Mouse (Mus musculus) MEL (cell line): ENCODE results near the gene Meaf6.

Source experiments
- CTCF ChIP-seq, 3 experiments: IDR thresholded peaks in 2 of 3; conservative IDR thresholded peaks in 1 of 3; 2 replicates each; pipeline ENCODE4 v1.5.1; 2011 to 2012; ENCODE audit warnings: low read length in 3 of 3, low read depth in 2 of 3, mild to moderate bottlenecking in 2 of 3, improper control_type of control experiment in 1 of 3, inconsistent platforms in 1 of 3, mixed read lengths in 1 of 3, moderate library complexity in 1 of 3; ENCODE audit not compliant: control insufficient read depth in 1 of 3, insufficient read depth in 1 of 3, poor library complexity in 1 of 3, severe bottlenecking in 1 of 3
- EP300 ChIP-seq, 2 experiments: IDR thresholded peaks; 2 replicates each; pipeline ENCODE4 v1.6.1; 2011; ENCODE audit warnings: improper control_type of control experiment in 2 of 2, low read length in 2 of 2, low read depth in 1 of 2, mild to moderate bottlenecking in 1 of 2

DNA sequence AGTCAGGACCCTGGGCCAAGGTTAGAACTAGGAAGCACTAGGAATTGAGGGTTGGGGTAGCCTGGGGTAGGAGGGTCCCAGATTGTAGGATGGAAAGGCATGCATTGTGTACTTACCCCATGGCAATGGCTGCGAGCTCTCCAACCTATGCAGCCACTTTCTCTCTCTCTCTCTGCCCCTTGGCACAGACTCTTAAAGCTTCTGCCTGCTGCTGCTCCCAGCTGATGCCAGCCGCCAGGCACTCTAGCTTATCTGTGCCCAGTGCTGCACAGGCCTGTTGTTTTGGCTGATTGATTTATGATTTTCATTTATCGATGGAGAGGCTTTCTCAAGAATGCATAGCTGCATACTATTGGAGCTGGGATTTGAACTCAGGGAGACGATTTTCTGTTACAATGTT lies 63.0 kb downstream of the Meaf6 start:
- TF ChIP-seq CTCF (IDR thresholded peaks at IDR 0.05 in 2 of 3, conservative IDR thresholded peaks at IDR 0.05 in 1 of 3; ENCODE audit: control insufficient read depth in 1 of 3, insufficient read depth in 1 of 3, low read depth in 2 of 3, low read length in 3 of 3, poor library complexity in 1 of 3, severe bottlenecking in 1 of 3) (no peak), EP300 (IDR thresholded peaks at IDR 0.05; ENCODE audit: low read depth in 1 of 2, low read length in 2 of 2) (no peak)
